Mouse (Mus musculus) spleen, postnatal 10 days (tissue): ENCODE measurements around the gene Zfp831.

Experiments
- DNase-seq, 2 experiments: peaks; one replicate each; pipeline ENCODE4 v3.0.0; 2021 to 2022; ENCODE audit warnings: low spot score in 2 of 2

The Zfp831 gene

DNA sequence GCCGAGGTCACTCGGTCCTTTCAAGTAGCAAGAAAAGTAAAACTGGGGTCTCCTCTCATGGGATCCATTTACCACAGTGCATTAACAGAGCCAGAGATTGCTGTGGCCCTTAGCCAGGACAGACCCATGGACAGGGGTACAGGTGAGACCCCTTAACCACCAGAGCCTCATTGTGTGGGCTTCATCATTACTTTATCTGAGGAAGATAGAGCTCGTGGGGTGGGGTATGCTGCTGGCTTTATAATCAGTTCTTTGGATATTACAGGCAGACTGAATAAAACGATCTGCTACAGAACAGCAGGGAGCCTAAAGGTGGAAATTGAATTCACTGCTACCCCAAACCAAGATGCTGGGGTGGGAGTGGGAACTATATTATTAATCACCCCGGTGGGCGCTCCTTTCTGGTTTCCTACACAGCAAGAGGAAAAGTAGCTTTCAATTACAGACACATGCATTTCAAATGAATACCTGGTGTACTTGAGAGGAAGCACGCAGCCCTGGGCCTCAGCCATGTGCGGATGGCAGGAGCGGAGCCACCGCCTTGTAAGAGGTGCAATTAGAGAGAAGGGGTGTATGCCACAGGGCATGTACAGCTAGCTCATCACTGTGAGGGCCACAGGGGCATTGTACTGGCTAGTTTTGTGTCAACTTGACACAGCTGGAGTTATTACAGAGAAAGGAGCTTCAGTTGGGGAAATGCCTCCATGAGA lies 83.9 kb downstream of the Zfp831 start:
- DNase-seq: no peak

- no peak for DNase-seq
Measured at GRCm38 (mm10) chr2:174731939-174732338, 88.6 kb downstream of the Zfp831 start.

DNA sequence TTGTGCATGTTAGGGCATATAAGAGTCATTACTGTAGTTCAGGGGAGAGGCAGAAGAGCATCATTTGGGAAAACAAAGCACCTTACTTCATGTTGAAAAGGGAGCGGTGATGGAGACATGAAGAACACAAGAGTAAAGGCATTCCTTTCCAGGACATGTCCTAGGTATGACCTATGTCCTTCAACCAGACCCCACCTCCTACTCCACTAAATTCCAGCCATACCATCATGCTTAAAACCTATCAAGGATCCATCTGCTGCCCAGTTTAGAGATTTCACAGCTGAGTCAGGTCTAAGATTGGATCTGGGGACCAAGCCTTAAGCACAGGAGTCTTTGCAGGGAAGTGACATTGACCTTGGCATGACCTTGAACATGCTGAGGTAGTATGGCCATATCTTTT lies 91.9 kb downstream of the Zfp831 start:
- no peak for DNase-seq

GRCm38 (mm10) chr2:174747182-174747581 lies 103.8 kb downstream of the Zfp831 start:
- DNase-seq: no peak

DNA sequence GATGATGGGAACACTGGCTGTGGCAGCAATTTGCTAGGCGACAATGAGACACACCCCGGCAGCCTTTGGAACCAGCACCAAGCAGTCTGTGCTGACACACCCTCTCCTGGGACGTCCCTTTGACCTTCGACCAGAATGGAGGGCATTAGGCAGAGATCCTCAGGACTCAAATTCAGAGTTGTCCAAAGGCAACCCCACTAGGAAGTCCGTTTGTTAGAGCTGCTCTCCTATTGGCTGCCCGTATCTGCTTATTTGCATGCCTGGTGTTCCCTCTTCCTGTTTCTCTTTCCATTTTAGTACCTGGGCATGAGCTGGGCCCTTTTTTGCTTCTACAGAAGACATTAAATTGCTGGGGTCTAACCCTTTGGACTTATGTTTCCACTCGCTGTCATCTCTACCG lies 105.0 kb downstream of the Zfp831 start:
- DNase-seq: no peak

GRCm38 (mm10) chr2:174753197-174753596 lies 109.9 kb downstream of the Zfp831 start:
- DNase-seq: no peak

DNA sequence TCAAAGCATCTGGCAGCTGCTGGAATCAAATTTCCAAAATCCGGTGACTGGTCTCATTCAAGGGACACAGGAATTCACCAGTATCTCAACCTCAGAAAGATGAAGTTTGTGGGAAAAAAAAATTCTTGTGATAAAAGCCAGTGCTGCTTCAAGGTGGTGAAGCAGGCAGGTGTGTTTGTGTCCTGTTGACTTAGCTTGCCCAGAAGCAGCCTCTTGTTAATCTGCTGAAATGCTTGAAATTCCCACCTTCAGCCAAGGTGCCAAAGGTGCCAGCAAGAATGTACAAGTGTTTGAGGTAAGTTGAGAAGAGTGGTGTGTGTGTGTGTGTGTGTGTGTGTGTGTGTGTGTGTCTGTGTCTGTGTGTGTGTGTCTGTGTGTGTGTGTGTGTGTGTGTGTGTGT lies 110.9 kb downstream of the Zfp831 start:
- no peak for DNase-seq

DNA sequence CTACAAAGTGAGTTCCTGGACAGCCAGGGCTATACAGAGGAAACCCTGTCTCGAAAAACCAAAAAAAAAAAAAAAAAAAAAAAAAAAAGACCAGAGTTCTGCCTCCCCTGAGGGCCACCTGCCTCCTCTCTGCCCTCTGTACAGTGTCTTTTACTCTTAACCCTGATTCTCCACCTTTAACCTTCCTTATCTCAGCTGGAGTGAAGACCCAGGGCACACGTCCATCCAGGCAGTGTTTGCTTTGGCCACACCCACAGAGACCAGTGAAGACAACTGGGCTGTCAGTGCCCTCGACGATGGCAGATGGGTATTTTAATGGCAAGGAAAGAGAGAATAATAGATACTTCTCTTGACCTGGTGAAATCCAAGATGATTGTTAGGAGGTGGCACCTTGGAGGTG lies 115.9 kb downstream of the Zfp831 start:
- no peak for DNase-seq
